ENCODE assay signal across 12 mouse cellular contexts in genomic region chr7:23472886-23473285, GRCm38 (mm10). TPM values are rescaled to one million over a fixed set of nuclear protein-coding genes. Genes with fewer than 3 reads are reported as not detected.
DNase-seq lines count a peak whose midpoint lies in the region; TF ChIP-seq lines count a peak whose summit lies in the region.
"Not testable (repeated sequence)": the region's sequence is repeated elsewhere in the genome, so short reads cannot be mapped to it uniquely, and the experiment has no call there.
"Had no signal": no experiment of that assay in that cellular context is flagged by ENCODE, and none has a peak within 500 bp of the region (broad histone marks: within the 10 kb centered on the region; RNA-seq: fewer than 3 reads in every experiment).

No protein-coding gene starts in this region.

- H3K4me3 ChIP-seq in ES-Bruce4 (ENCODE audit: low read depth, low read length) = not testable (repeated sequence)

- not testable (repeated sequence) for TF ChIP-seq CTCF in ES-Bruce4 (IDR thresholded peaks at IDR 0.05; ENCODE audit: low read depth, low read length)

- H3K4me1 ChIP-seq in ES-Bruce4 (ENCODE audit: control insufficient read depth, insufficient read depth, low read length) = not testable (repeated sequence)

- not testable (repeated sequence) for H3K36me3 ChIP-seq in ES-Bruce4 (ENCODE audit: control insufficient read depth, insufficient read depth, low read length, poor library complexity, severe bottlenecking)

- H3K27me3 ChIP-seq in ES-Bruce4 (ENCODE audit: control insufficient read depth, insufficient read depth, low read length, poor library complexity, severe bottlenecking) = not testable (repeated sequence)

- DNase-seq in ES-CJ7 (ENCODE audit: low read depth, low spot score) (peak; percentile 49), R1 (ENCODE audit: low read depth, low spot score) (peak; percentile 66), ZHBTc4 (ENCODE audit: low read depth, low spot score) (peak; percentile 38)

- not testable (repeated sequence) for H3K9ac ChIP-seq in ES-Bruce4 (ENCODE audit: low read depth, poor library complexity, severe bottlenecking)

- peak; percentile 77; the same call in 1 of the 2 replicates for TF ChIP-seq EP300 in ES-Bruce4 (IDR thresholded peaks at IDR 0.05; ENCODE audit: insufficient read depth, low read depth, low read length)

- H3K27ac ChIP-seq in ES-Bruce4 (ENCODE audit: insufficient read depth, low read length) = not testable (repeated sequence)

- not testable (repeated sequence) for TF ChIP-seq POLR2A in ES-Bruce4 (IDR thresholded peaks at IDR 0.05; ENCODE audit: insufficient read depth, low read length)

- not testable (repeated sequence) for H3K9me3 ChIP-seq in ES-Bruce4 (replicated peaks; ENCODE audit: control insufficient read depth, insufficient read depth, low read length, poor library complexity, severe bottlenecking)

RNA-seq across cellular contexts. Expression of gene Vmn1r167, which starts 34.1 kb away (rescaled TPM):
- not detected in 2 replicates for polyA plus RNA-seq in ES-Bruce4 (2011; ENCODE audit: insufficient read depth, insufficient read length, low read depth, missing spikeins)
- polyA plus RNA-seq: activated CD4-positive, CD25-positive, alpha-beta regulatory T cell, adult 4 months; adrenal gland, adult 2 months; brain, embryonic 14.5 days; C2C12; CD4-positive, CD25-positive, alpha-beta regulatory T cell, adult 4 months; cerebellum, adult 2 months; G1E; Patski had no signal
